Comparison of ENCODE assay signal across 17 mouse cellular contexts in the genomic region with DNA sequence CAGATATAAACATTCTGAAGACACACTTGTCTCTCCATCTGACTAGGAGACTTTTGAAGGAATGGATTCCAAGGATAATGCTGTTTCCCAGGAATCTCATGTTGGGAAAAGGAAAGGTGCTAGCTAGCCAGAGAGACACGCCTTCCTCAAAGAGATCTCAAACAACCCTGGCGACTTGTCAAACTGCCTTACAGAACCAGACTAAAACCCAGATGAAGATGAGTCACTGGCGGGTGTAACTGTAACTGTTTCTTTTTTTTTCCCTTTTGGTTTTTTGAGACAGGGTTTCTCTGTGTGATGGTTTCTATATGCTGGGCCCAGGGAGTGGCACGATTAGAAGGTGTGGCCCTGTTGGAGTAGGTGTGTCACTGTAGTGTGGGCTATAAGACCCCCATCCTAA. TPM values are rescaled to one million over a fixed set of nuclear protein-coding genes. Genes with fewer than 3 reads are reported as not detected.
DNase-seq lines count a peak whose midpoint lies in the region; ATAC-seq and TF ChIP-seq lines count a peak whose summit lies in the region.
"Had no signal": no experiment of that assay in that cellular context is flagged by ENCODE, and none has a peak within 500 bp of the region (broad histone marks: within the 10 kb centered on the region; RNA-seq: fewer than 3 reads in every experiment).

No protein-coding gene starts in this region.

- no peak for TF ChIP-seq CTCF in CH12.LX (conservative IDR thresholded peaks at IDR 0.05 in 1 of 2, IDR thresholded peaks at IDR 0.05 in 1 of 2; ENCODE audit: low read depth in 2 of 2, low read length in 2 of 2)
- TF ChIP-seq CTCF in hindbrain, postnatal 0 days (IDR thresholded peaks at IDR 0.05; ENCODE audit: low read depth): no peak

- H3K9ac ChIP-seq in kidney, embryonic 14.5 days (ENCODE audit: low read depth, low read length): no peak overlapping the region
- no peak overlapping the region for H3K9ac ChIP-seq in CH12.LX (ENCODE audit: insufficient read depth, low read depth)
- H3K9ac ChIP-seq in intestine, embryonic 15.5 days: no peak overlapping the region
- no peak overlapping the region for H3K9ac ChIP-seq in hindbrain, postnatal 0 days (replicated peaks; ENCODE audit: low read length)
- H3K9ac ChIP-seq: forebrain, embryonic 13.5 days; heart, embryonic 13.5 days; liver, postnatal 0 days; neural tube, embryonic 13.5 days had no signal

- no peak for TF ChIP-seq EP300 in CH12.LX (IDR thresholded peaks at IDR 0.05; ENCODE audit: low read length)

- no peak for ATAC-seq in kidney, embryonic 14.5 days (ENCODE audit: low FRiP score, low TSS enrichment)
- no peak for ATAC-seq in intestine, embryonic 15.5 days
- no peak for ATAC-seq in hindbrain, postnatal 0 days
- ATAC-seq: forebrain, embryonic 13.5 days; liver, postnatal 0 days; Patski had no signal

- WGBS in kidney, embryonic 14.5 days: 82% methylated on average over 4 of the region's 4 CpGs
- 55% methylated on average over 4 of the region's 4 CpGs for WGBS in intestine, embryonic 15.5 days
- 79% methylated on average over 4 of the region's 4 CpGs for WGBS in hindbrain, postnatal 0 days

- H3K27me3 ChIP-seq in kidney, embryonic 14.5 days (ENCODE audit: control insufficient read depth, insufficient read depth, low read length): no peaks in the 10 kb centered on the region
- no peaks in the 10 kb centered on the region for H3K27me3 ChIP-seq in CH12.LX (replicated peaks)
- no peaks in the 10 kb centered on the region for H3K27me3 ChIP-seq in intestine, embryonic 15.5 days (replicated peaks)
- H3K27me3 ChIP-seq in hindbrain, postnatal 0 days (ENCODE audit: insufficient read depth, low read length): no peaks in the 10 kb centered on the region
- H3K27me3 ChIP-seq: forebrain, embryonic 13.5 days; heart, embryonic 13.5 days; neural tube, embryonic 13.5 days; Patski had no signal

- 0 out of 2 replicates have a peak, but pooled peaks cover 3% of the 10 kb centered on the region for H3K4me1 ChIP-seq in kidney, embryonic 14.5 days (ENCODE audit: control insufficient read depth, insufficient read depth, low read length)
- H3K4me1 ChIP-seq in CH12.LX (ENCODE audit: control insufficient read depth in 1 of 2, insufficient read depth in 2 of 2): peaks cover 12 to 61% of the 10 kb centered on the region in 2 experiments; a peak in 3 of 4 replicates
- peaks cover 9% of the 10 kb centered on the region for H3K4me1 ChIP-seq in intestine, embryonic 15.5 days (replicated peaks)
- no peaks in the 10 kb centered on the region for H3K4me1 ChIP-seq in hindbrain, postnatal 0 days (ENCODE audit: insufficient read depth, low read length)
- H3K4me1 ChIP-seq: forebrain, embryonic 13.5 days; heart, embryonic 13.5 days; midbrain, embryonic 10.5 days; neural tube, embryonic 13.5 days had no signal

- in situ Hi-C loops in CH12.LX (cut with MboI; ENCODE audit: low pct_ligation_motif_present, low pct_unique_long_range_greater_than_20kb, low sequenced_read_pairs): loop anchor here (25.0 kb wide), 1 partner anchor 454 kb away; a partner anchor contains a TSS

- dilution Hi-C loops in CH12.LX (cut with MboI; ENCODE audit: extremely low pct_ligation_motif_present, extremely low pct_unique_long_range_greater_than_20kb, low sequenced_read_pairs): no loop called here

- H3K4me3 ChIP-seq in kidney, embryonic 14.5 days (ENCODE audit: low read length): no peak overlapping the region
- H3K4me3 ChIP-seq in CH12.LX (replicated peaks in 1 of 3; ENCODE audit: low read depth in 2 of 3, low read length in 2 of 3, poor library complexity in 1 of 3): no peak overlapping the region
- no peak overlapping the region for H3K4me3 ChIP-seq in intestine, embryonic 15.5 days (replicated peaks)
- H3K4me3 ChIP-seq in hindbrain, postnatal 0 days (ENCODE audit: low read length): no peak overlapping the region
- H3K4me3 ChIP-seq: forebrain, embryonic 13.5 days; heart, embryonic 13.5 days; midbrain, embryonic 10.5 days; neural tube, embryonic 13.5 days had no signal

- no peak overlapping the region for H3K4me2 ChIP-seq in kidney, embryonic 14.5 days (replicated peaks; ENCODE audit: low read depth, low read length)
- peak overlapping the region; percentile 5; the same call in 1 of the 2 replicates for H3K4me2 ChIP-seq in CH12.LX (ENCODE audit: insufficient read depth, low read depth, poor library complexity, severe bottlenecking)
- H3K4me2 ChIP-seq in intestine, embryonic 15.5 days (replicated peaks): no peak overlapping the region
- no peak overlapping the region for H3K4me2 ChIP-seq in hindbrain, postnatal 0 days (ENCODE audit: low read depth, low read length)
- H3K4me2 ChIP-seq: forebrain, embryonic 13.5 days; heart, embryonic 13.5 days; neural tube, embryonic 13.5 days had no signal

- no peak for TF ChIP-seq RAD21 in CH12.LX (IDR thresholded peaks at IDR 0.05; ENCODE audit: low read depth, low read length)

- no peaks in the 10 kb centered on the region for H3K36me3 ChIP-seq in kidney, embryonic 14.5 days (ENCODE audit: control insufficient read depth, insufficient read depth, low read length)
- H3K36me3 ChIP-seq in CH12.LX (replicated peaks in 1 of 2; ENCODE audit: control insufficient read depth in 1 of 2, insufficient read depth in 1 of 2, low read length in 1 of 2): peaks cover 3 to 12% of the 10 kb centered on the region in 2 experiments
- no peaks in the 10 kb centered on the region for H3K36me3 ChIP-seq in intestine, embryonic 15.5 days
- no peaks in the 10 kb centered on the region for H3K36me3 ChIP-seq in hindbrain, postnatal 0 days (ENCODE audit: insufficient read depth, low read length)
- H3K36me3 ChIP-seq: heart, embryonic 13.5 days; midbrain, embryonic 10.5 days; neural tube, embryonic 13.5 days had no signal

- no peak for DNase-seq in kidney, postnatal 14 days
- DNase-seq in 3T3-L1 (ENCODE audit: low read depth, low spot score) (peak; percentile 93), CH12.LX (ENCODE audit: extremely low read depth) (no peak)
- DNase-seq in induced T-regulatory cell, adult 2 months (ENCODE audit: low read depth): peak; percentile 44
- DNase-seq in hindbrain, postnatal 0 days (ENCODE audit: low spot score): no peak
- DNase-seq in heart, postnatal 4 days: no peak
- DNase-seq: cerebellum, postnatal 10 days; liver, postnatal 0 days; lung, postnatal 14 days; thymus, adult 2 months had no signal

- H3K79me2 ChIP-seq in CH12.LX (replicated peaks; ENCODE audit: control insufficient read depth, extremely low read depth, insufficient read depth, poor library complexity, severe bottlenecking): no peaks in the 10 kb centered on the region

- H3K27ac ChIP-seq in kidney, embryonic 14.5 days (ENCODE audit: low read depth, low read length): peak overlapping the region; percentile 7; the same call in 1 of the 2 replicates
- H3K27ac ChIP-seq in CH12.LX (ENCODE audit: insufficient read depth, low read depth): no peak overlapping the region
- H3K27ac ChIP-seq in intestine, embryonic 15.5 days: no peak overlapping the region
- no peak overlapping the region for H3K27ac ChIP-seq in hindbrain, postnatal 0 days
- H3K27ac ChIP-seq: forebrain, embryonic 13.5 days; heart, embryonic 13.5 days; midbrain, embryonic 10.5 days; neural tube, embryonic 13.5 days had no signal

- TF ChIP-seq POLR2A in CH12.LX (IDR thresholded peaks at IDR 0.05; ENCODE audit: low read depth, low read length): no peak

- H3K9me3 ChIP-seq in kidney, embryonic 14.5 days (ENCODE audit: control insufficient read depth, low read length): no peaks in the 10 kb centered on the region
- no peaks in the 10 kb centered on the region for H3K9me3 ChIP-seq in CH12.LX (replicated peaks; ENCODE audit: low read length)
- no peaks in the 10 kb centered on the region for H3K9me3 ChIP-seq in intestine, embryonic 15.5 days
- H3K9me3 ChIP-seq in hindbrain, postnatal 0 days (ENCODE audit: low read length): no peaks in the 10 kb centered on the region
- H3K9me3 ChIP-seq: forebrain, embryonic 13.5 days; heart, embryonic 13.5 days; midbrain, embryonic 10.5 days; neural tube, embryonic 13.5 days had no signal

TF ChIP-seq in CH12.LX, 34 proteins besides CTCF, POLR2A, EP300 and RAD21:
- TF ChIP-seq ZMIZ1 (IDR thresholded peaks at IDR 0.05; ENCODE audit: low read depth, low read length) (no peak), ETS1 (conservative IDR thresholded peaks at IDR 0.05; ENCODE audit: low read depth, low read length) (peak; percentile 43; the same call in 1 of the 2 replicates), ZNF384 (IDR thresholded peaks at IDR 0.05; ENCODE audit: low read depth, low read length) (peak; percentile 64)

RNA-seq across cellular contexts. Expression of a gene that starts 15.2 kb away (rescaled TPM):
- polyA plus RNA-seq in kidney, embryonic 14.5 days (2014; fragmentation: Nextera tagmentation; extraction: Ambion mirVana): 61.0 and 110 TPM in 2 replicates
- total RNA-seq in CH12.LX (2012; rRNA removed) (77.0 and 87.5 TPM in 2 replicates), CH12.LX (2014; rRNA removed) (43.1 and 49.6 TPM in 2 replicates)
- 83.1 and 126 TPM in 2 replicates for polyA plus RNA-seq in CH12.LX (2012; ENCODE audit: insufficient read length, low read depth)
- polyA plus RNA-seq in intestine, embryonic 15.5 days (2015; fragmentation: Nextera tagmentation; extraction: Ambion mirVana): 72.9 and 76.2 TPM in 2 replicates
- 23.5 and 29.4 TPM in 2 replicates for total RNA-seq in hindbrain, postnatal 0 days (2014; rRNA removed)
- polyA plus RNA-seq in hindbrain, postnatal 0 days (2015; fragmentation: Nextera tagmentation; extraction: Ambion mirVana): 15.7 and 16.6 TPM in 2 replicates
- 10 to 100 TPM; 77.6 to 84.1 TPM for total RNA-seq in heart, postnatal 4 days (2021)

RNA-seq across cellular contexts. Expression of a gene that starts 19.8 kb away (rescaled TPM):
- 2.8 and 4.0 TPM in 2 replicates for polyA plus RNA-seq in kidney, embryonic 14.5 days (2014; fragmentation: Nextera tagmentation; extraction: Ambion mirVana)
- total RNA-seq in CH12.LX (2012; rRNA removed): 2.3 and 3.7 TPM in 2 replicates
- total RNA-seq in CH12.LX (2014; rRNA removed): 0.82 and 1.3 TPM in 2 replicates
- 1.7 TPM in 2 replicates for polyA plus RNA-seq in CH12.LX (2012; ENCODE audit: insufficient read length, low read depth)
- polyA plus RNA-seq in intestine, embryonic 15.5 days (2015; fragmentation: Nextera tagmentation; extraction: Ambion mirVana): 1.1 and 1.6 TPM in 2 replicates
- total RNA-seq in hindbrain, postnatal 0 days (2014; rRNA removed): 19.9 and 22.2 TPM in 2 replicates
- 2.2 and 2.5 TPM in 2 replicates for polyA plus RNA-seq in hindbrain, postnatal 0 days (2015; fragmentation: Nextera tagmentation; extraction: Ambion mirVana)
- total RNA-seq in heart, postnatal 4 days (2021): 1 to 10 TPM; 8.4 to 9.0 TPM

Comparison
In these comparisons a context has a peak if more than half of its experiments do, and no peak if none do; other contexts are left out.
1. DNase-seq: peak in 3T3-L1 (single experiment) and induced T-regulatory cell, adult 2 months (single experiment); none in kidney, postnatal 14 days (single experiment), CH12.LX (single experiment), hindbrain, postnatal 0 days (single experiment) and heart, postnatal 4 days (single experiment).